Mouse (Mus musculus): ENCODE measurements around the gene Gm10972.
"Not testable (repeated sequence)": the region's sequence is repeated elsewhere in the genome, so short reads cannot be mapped to it uniquely, and the experiment has no call there.

DNA sequence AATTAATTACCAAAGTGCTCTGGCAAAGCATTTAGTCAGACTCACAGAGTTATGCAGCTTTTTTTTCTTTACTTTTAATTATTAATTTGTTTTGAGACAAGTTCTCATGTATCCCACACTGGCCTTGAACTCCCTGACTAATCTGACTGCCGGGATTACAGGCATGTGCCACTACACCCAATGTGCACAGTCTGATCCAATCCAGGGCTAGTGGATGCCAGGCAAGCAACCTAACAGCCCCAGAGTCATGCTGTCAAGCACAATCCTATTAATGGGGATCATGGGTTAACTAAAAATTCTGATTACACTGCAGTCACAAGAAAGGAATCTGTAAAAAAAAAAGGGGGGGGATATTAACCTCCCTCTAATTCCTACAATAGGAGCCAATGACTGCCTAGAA lies 11.1 kb downstream of the Gm10972 start:
- TF ChIP-seq CTCF, EP300 (IDR thresholded peaks at IDR 0.05; ENCODE audit: low read depth): not testable (repeated sequence)

Measured in liver, embryonic 14.5 days (tissue).